Mouse (Mus musculus) naive thymus-derived CD4-positive, alpha-beta T cell, adult 2 months (primary cell): ENCODE data around the gene Smtn.

Source experiments
- DNase-seq: peaks from one replicate; pipeline ENCODE4 v3.0.0-alpha.2; 2011; ENCODE audit warnings: low read depth

The Smtn gene

DNA sequence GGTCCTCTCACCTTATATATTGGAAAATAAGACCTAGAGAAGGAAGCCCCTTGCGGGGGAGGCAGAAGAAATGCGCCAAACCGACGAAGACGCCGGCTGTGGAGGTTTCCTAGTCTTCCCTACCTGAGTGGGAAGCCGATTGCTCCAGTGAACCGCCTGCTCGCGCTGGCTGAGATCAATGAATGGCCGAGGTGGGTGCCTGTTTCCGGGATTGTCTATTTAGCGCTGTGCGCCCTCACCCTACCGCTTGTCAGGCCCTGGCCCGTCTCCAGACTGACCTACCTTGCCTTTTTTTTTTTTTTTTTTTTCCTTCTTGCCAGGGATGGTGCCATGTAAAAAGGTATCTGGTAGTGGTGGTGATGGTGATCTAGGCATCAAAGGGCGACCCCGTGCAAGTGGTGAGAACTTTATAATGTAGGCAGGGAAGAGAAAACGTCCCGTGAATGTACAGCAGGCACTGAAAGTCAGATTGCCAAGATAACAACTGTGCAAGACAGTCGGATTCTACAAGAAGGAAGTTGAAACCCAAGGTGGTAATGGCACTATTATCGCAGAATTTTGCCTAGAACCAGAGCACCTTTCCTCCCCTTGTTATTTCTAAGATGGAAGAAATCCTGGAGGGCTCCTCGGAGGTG is at the start of gene Smtn:
Gene Smtn (minus strand): TSS at position 162 of the 635 bp plus-strand sequence.
- DNase-seq: no peak

- DNase-seq: no peak
These were observed 47.7 kb upstream of the Smtn start for GRCm38 (mm10) chr11:3588036-3588672.

- no peak for DNase-seq
These were observed 46.9 kb upstream of the Smtn start for GRCm38 (mm10) chr11:3587350-3587749.

DNA sequence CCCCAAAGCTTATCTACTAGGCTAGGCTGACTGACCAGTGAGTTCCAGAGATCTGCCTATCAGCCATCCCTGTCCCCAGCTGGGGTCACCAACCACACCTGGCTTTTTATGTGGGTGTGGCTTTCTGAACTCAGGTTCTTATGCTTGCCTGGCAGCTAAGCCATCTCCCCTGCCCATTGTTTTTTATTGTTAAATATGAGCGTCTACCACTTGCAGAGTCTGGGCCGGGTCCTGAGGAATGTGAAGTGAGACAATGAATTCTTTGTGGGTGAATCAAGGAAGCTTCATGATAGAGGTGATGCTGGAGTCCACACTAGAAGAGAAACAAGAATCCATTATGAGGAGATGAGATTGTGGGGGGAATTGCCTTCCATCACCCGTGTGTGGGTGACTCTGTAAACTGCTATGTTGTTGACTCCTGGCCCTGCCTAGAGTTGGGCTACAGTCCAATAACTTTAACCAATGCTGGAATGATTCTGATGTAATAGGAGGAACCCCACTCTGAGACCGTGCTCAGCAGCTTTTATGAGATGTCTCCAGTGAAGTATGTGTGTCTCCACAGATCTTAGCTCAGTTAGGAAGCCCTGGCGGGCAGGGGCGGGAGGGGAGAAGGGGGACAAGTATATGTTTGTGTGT is 45.7 kb upstream of the Smtn start:
- DNase-seq: no peak

DNA sequence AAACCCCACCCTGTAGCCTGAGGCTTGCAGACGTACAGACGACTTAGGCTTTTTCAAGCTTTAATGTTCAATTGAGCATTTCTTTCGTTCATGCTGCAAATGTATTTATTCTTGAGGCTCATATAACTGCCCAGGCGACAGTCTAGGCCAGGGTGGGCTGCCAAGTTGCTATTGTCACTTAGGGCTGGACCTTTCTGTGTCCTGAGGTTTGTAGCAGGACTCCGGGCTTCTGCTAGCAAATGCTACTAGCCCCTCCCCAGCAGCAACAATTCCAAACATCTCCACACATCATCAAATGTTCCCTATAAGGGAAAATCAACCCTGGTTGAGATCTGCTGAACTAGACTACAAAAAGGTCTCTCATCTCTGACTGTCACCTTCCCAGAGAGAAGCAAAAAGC is 42.7 kb upstream of the Smtn start:
- DNase-seq: no peak

- DNase-seq: no peak
These were observed 41.5 kb upstream of the Smtn start for GRCm38 (mm10) chr11:3581908-3582307.

- no peak for DNase-seq
These were observed 40.1 kb upstream of the Smtn start for GRCm38 (mm10) chr11:3580306-3581084.

- no peak for DNase-seq
These were observed 37.8 kb upstream of the Smtn start for GRCm38 (mm10) chr11:3578050-3578725.

DNA sequence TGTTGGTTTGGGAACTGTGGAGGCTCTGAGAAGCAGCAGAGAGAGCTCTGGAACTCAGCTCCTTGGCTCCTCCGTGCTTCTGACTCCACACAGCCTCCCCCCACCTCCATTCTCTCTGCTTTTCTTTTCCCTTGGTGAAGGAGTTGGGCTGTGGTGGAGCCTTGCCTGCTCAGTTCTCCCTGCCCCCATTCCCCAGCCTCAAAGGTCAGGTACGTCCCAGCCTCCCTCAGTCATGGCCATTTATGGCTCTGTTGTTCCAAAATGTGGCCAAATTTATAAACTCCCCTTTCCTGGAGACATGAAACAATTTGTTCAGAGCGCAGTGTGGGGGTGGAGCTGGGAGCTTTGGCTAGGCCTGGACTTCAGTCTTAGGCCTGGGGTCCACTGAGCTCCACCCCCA is 34.8 kb upstream of the Smtn start:
- no peak for DNase-seq

DNA sequence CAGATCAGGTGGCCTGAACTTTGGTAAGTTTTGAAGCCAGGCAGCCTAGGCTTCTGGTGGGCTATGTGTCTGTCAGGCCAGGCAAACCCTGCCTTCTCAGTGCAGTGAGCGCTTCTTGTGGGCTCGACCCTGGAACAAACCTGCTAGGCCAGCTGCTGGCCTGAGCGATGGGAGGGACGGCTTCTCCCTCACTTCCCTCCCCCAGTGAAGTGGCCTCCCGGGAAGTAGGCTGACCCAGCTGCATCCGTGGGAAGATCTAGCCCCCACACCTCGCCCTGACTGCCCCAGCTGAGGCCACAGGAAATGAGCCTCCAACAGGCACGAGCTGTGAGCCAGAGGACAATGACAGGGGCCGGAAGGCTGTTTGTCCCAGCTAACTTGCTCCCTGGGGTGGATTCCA is 32.7 kb upstream of the Smtn start:
- DNase-seq: no peak

- no peak for DNase-seq
These were observed 31.8 kb upstream of the Smtn start for GRCm38 (mm10) chr11:3572181-3572580.

GRCm38 (mm10) chr11:3570321-3570720 is 29.9 kb upstream of the Smtn start:
- DNase-seq: no peak

DNA sequence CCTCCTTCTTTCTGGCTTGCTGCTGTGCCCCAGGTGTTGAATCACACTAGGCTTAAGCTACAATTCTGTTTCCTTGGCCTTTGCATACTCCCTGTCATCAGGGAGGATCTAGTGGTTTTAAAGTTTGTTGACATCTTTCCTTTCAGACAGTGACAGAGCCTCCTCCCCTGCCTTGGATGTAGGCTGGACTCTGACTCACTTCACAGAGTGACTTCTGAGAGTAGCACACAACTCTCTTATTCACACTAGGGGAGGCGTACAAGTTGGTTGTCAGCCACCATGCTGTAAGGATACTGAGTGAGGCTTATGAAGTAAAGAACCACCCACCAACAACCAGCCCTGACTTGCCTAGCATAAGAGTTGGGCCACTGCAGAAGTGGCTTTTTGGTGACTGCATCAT is 27.5 kb upstream of the Smtn start:
- DNase-seq: no peak

DNA sequence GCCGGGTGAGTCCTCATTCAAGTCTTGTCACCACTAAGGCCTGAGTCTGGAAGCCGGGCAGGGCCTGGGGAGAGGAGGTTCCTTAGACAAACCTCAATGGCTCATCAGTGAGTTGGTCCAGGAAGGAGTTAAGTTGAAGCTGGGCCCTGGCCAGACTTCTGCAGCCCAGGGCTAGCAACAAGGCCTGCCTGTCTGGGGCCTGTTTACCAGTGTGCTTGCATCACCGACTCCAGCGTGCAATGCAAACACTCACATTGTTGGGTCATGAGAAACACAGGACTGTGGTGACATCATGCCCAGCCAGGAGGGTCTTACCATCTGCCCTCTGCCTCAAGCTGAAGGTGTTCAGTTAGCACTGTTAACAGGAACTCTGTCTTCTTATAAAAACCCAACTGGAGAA is 25.6 kb upstream of the Smtn start:
- no peak for DNase-seq

- DNase-seq: no peak
These were observed 24.0 kb upstream of the Smtn start for GRCm38 (mm10) chr11:3564451-3564850.

GRCm38 (mm10) chr11:3563853-3564252 is 23.4 kb upstream of the Smtn start:
- no peak for DNase-seq

- no peak for DNase-seq
These were observed 19.8 kb upstream of the Smtn start for GRCm38 (mm10) chr11:3560202-3560601.

DNA sequence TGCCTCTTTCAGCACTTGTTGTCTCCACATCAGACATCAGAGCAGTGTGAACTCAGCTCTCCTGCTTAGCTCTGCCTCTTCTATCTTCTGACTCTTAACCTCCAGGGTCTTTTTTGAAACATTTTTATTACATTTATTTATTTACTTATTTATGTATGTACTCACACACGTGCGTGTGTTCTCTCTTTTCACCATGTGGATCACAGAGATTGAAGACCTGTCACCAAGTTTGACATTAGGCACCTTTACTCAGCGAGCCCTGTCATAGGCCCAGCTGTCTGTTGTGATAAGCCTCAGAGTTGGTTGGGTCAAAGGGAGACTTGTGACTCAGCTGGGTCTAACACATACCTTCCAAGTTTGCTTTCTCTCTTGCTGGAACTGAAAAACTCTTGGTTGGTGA is 17.4 kb upstream of the Smtn start:
- DNase-seq: no peak

DNA sequence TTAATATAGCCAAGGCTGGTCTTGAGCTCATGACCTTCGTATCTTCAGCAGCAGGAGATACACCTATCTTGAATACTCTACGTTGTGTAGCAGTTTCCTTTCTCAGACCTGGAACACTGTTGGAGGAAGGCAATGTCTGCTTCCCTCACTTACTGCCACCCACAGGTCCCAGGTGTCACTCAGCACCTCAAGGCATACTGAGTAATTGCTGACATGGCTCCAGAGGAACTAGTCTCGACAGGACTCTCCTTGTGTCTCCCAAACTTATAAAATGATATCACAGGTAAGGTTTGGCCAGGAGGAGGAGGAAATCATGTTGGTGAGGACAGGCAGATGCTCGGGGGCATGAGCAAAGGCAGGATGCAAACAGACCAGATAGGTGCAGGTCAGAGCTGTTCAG is 14.6 kb upstream of the Smtn start:
- DNase-seq: no peak

DNA sequence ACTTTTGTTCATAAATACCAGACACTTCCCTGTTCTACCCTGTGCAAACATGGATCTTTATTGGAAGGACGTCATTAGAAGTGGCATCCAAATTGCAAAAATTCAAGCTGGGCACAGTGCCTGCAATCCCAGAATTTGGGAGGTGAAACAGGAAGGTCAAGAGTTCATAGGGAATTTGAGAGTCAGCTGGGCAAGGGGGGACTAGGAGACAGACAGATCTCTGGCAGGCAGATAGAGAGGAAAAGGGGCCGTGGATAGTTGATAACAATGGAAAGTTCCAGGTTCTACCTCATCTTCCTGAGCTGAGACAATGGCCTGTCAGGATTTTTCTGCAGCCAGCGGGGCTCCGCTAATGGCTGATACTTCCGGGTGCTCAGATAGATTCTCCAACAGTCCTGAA is 9.4 kb upstream of the Smtn start:
- no peak for DNase-seq

DNA sequence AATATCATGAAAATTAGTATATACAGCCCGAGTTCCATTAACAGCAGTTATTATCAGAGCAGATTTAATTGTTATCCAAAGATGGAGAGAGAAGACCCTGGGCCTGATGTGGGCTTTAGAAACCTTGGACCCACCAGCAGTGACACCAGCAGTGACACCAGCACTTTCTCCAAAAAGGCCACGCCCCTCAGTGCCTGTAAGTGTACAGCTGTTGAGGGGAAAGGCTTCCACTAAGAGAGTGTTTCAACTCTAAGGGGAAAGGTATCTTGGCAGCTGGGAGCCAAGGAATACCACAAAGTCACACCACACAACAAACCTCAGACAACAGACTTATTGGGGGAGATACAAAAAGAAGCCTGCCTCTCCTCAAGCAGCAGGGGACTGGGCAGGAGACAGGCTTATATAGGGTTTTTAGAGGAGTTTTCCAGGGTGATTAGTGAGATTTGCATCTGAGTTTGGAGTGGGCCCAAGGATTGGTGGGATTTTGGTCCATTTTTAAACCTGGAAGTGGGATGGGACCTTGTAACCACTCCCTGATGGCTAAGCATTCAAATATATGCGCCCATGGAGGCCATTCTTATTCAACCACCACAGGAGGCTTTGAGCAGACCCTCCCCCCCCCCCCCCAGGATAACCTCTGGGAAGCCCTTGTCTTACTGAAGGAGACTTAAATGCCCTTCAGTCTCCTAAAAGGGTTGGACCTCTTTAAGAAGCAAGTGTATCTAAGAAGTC is 8.3 kb upstream of the Smtn start:
- DNase-seq: no peak

DNA sequence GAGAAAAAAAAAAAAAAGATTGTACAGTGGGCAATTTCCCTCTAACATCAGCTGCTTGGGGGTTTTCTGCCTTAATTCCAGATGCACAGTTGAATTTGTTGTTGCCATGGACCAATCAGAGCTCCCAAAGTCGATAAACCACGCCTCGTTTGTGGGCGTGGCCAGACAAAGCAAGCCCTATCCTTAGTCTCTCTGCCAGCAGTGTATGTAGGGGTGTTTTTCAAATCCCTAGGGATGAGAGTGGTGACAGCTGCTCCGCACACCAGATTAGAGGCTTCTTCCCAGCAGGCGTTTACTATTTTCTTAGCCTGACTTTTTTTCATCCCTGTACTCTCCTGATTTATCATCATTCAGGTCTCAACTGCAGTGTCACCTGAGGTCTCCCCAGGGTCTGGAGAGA is 7.6 kb upstream of the Smtn start:
- no peak for DNase-seq
